Mouse (Mus musculus): ENCODE measurements around the gene Baiap2.

GRCm38 (mm10) chr11:119961511-119961910, 18.9 kb downstream of the Baiap2 start:
- TF ChIP-seq CTCF (conservative IDR thresholded peaks at IDR 0.05; ENCODE audit: insufficient read depth, insufficient read length, low read depth, low read length) (no peak), POLR2A (IDR thresholded peaks at IDR 0.05; ENCODE audit: low read depth, low read length) (no peak)

Measured in kidney, adult 2 months (tissue).